Mouse (Mus musculus) hindbrain, embryonic 11.5 days (tissue): ENCODE measurements around the gene Zfp451. TPM values are rescaled to one million over a fixed set of nuclear protein-coding genes. Genes with fewer than 3 reads are reported as not detected.
"Not testable (repeated sequence)": the region's sequence is repeated elsewhere in the genome, so short reads cannot be mapped to it uniquely, and the experiment has no call there.

Experiments
- ATAC-seq: fragments of 200-750 bp; cut with Nextera tagmentation; 2 replicates; pipeline ENCODE4 v1.8.0; 2017; ENCODE audit warnings: mild to moderate bottlenecking, moderate TSS enrichment, moderate library complexity; ENCODE audit not compliant: low FRiP score
- DNase-seq: peaks from one replicate; pipeline ENCODE4 v3.0.0-alpha.2; 2015; ENCODE audit warnings: low spot score
- H3K27ac ChIP-seq: fragments of 300-500 bp; sonication (generic); 2 replicates; pipeline ENCODE4 v1.5.1; 2014; ENCODE audit warnings: mild to moderate bottlenecking, low read depth, low read length
- H3K27me3 ChIP-seq: fragments of 300-500 bp; sonication (generic); 2 replicates; pipeline ENCODE4 v1.6.1; 2014; ENCODE audit warnings: mild to moderate bottlenecking, low read length, moderate library complexity, mixed read lengths; ENCODE audit not compliant: control insufficient read depth, insufficient read depth
- H3K36me3 ChIP-seq: fragments of 300-500 bp; sonication (generic); 2 replicates; pipeline ENCODE4 v1.6.1; 2014; ENCODE audit warnings: mild to moderate bottlenecking, low read length, moderate library complexity, mixed read lengths; ENCODE audit not compliant: control insufficient read depth, insufficient read depth
- H3K4me1 ChIP-seq: fragments of 300-500 bp; sonication (generic); replicated peaks from 2 replicates; pipeline ENCODE4 v1.6.1; 2014; ENCODE audit warnings: low read length, mixed read lengths; ENCODE audit not compliant: control insufficient read depth, insufficient read depth
- H3K4me2 ChIP-seq: fragments of 300-500 bp; sonication (generic); replicated peaks from 2 replicates; pipeline ENCODE4 v1.6.1; 2014; ENCODE audit warnings: mild to moderate bottlenecking, low read depth, low read length
- H3K4me3 ChIP-seq: fragments of 300-500 bp; sonication (generic); 2 replicates; pipeline ENCODE4 v1.5.1; 2014; ENCODE audit warnings: low read depth, low read length
- H3K9ac ChIP-seq: fragments of 300-500 bp; sonication (generic); 2 replicates; pipeline ENCODE4 v1.6.1; 2014; ENCODE audit warnings: low read depth, low read length
- H3K9me3 ChIP-seq: fragments of 300-500 bp; sonication (generic); 2 replicates; pipeline ENCODE4 v1.6.1; 2016; ENCODE audit warnings: low read length; ENCODE audit not compliant: control insufficient read depth
- whole genome bisulfite sequencing: fragments of 180-500 bp; shearing (Covaris S2); extraction: QIAGEN DNeasy Blood & Tissue Kit; methylation state at CpG from one replicate; pipeline ENCODE4 v1.1.7; 2014; 5-methylcytosine and 5-hydroxymethylcytosine counted together
- polyA plus RNA-seq: library from polyadenylated mRNA; unstranded; fragments of >200 nt; fragmentation: Nextera tagmentation; extraction: Ambion mirVana; gene quantifications from 2 replicates; pipeline ENCODE4 v1.2.1, GENCODE M21; 2014

The Zfp451 gene
- polyA plus RNA-seq, 1 experiment from 2014 or later: 46.3 TPM

DNA sequence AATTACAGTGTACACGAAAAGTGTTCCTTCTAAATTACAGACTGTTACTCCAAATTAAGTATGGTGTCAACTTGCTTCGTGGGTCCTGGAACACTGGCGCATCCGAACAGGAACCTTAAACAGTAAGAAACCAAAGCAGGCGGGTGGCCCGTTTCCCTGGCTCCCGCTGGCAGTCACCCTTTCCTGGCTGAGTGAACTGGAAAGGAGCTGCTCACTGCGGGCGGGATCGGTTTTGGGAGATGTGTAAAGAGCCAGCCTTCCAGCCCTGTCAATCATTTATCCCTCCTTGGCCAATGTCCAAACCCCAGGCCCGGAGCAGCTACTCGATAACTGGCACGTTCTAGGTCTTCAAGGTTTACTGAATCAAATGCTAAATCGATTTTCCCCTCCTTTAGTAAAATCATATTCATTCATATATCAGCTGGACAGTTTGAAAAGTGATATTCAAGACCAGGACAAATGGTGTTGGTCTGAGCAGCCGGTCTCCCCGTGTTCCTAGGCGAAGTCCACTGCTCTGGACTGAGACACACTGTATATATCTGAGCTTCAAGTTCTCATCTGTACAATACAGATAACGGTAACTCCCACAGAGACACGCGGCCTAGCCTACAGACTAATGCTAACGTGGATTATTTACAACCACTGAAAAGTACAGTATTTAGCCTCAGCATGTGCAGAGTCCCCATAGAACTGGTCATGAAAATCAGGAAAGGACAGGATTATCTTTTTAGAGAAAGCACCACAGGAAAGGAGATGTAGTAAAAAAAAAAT is 59.2 kb downstream of the Zfp451 start:
- no peak overlapping the region for H3K9ac ChIP-seq
- no peak overlapping the region for H3K4me2 ChIP-seq
- no peaks in the 10 kb centered on the region; the same call in 1 of the 2 replicates for H3K4me1 ChIP-seq
- no peaks in the 10 kb centered on the region for H3K9me3 ChIP-seq
- WGBS: 89% methylated on average over 21 of the region's 21 CpGs
- no peak overlapping the region for H3K4me3 ChIP-seq
- no peak overlapping the region for H3K27ac ChIP-seq
- no peak for ATAC-seq
- no peak for DNase-seq
- no peaks in the 10 kb centered on the region for H3K27me3 ChIP-seq
- no peaks in the 10 kb centered on the region for H3K36me3 ChIP-seq

- Histone ChIP-seq H3K4me1 (no peaks in the 10 kb centered on the region; the same call in 1 of the 2 replicates), H3K36me3 (no peaks in the 10 kb centered on the region), H3K9me3 (no peaks in the 10 kb centered on the region), H3K27me3 (no peaks in the 10 kb centered on the region), H3K27ac (no peak overlapping the region), H3K4me3 (no peak overlapping the region), H3K9ac (no peak overlapping the region), H3K4me2 (no peak overlapping the region)
- 92% methylated on average over 17 of the region's 17 CpGs for WGBS
- ATAC-seq (no peak), DNase-seq (no peak)
Observed at GRCm38 (mm10) chr1:33754089-33754488, 60.3 kb downstream of the Zfp451 start.

DNA sequence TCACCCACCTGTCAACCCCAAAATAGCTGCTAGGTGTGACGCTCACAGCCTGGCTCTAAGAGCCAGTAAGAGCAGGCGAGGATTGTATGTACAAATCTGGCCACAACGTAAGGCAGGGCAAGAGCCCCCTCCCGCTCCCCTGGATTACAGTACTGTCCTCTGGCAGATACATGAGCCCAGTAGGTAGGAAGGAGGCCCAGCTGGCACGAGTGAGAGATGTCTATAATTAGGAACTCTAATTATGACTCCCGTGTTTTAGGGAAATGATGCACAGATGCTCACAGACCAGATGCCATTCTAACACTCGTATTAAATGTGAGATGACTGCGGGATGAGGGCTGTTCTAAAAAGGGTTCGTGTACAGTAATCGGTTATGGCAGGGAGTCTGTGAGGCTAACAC is 63.1 kb downstream of the Zfp451 start:
- Histone ChIP-seq H3K27ac (no peak overlapping the region), H3K27me3 (no peaks in the 10 kb centered on the region), H3K4me1 (no peaks in the 10 kb centered on the region), H3K36me3 (no peaks in the 10 kb centered on the region), H3K4me2 (no peak overlapping the region), H3K9me3 (no peaks in the 10 kb centered on the region), H3K4me3 (no peak overlapping the region), H3K9ac (no peak overlapping the region)
- ATAC-seq: no peak
- DNase-seq: no peak
- WGBS: 90% methylated on average over 10 of the region's 10 CpGs

DNA sequence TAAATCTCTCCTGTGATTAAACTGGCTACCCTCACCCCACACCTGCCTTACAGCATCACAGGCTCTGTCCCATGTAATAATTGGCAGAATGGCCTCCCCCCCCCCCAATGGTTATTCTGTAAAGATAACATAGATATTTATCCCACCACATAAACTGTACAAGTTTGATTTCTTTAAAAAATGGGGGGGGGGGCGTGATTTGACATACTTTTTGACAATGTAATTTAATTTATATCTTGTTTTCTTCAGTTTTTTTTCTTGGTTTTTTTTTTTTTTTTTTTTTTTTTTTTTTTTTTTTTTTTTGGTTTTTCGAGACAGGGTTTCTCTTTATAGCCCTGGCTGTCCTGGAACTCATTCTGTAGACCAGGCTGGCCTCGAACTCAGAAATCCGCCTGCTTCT is 64.7 kb downstream of the Zfp451 start:
- not testable (repeated sequence) for ATAC-seq

GRCm38 (mm10) chr1:33749109-33749508 is 65.3 kb downstream of the Zfp451 start:
- DNase-seq (no peak), ATAC-seq (no peak)
- H3K36me3 ChIP-seq: no peaks in the 10 kb centered on the region
- no peak overlapping the region for H3K27ac ChIP-seq
- H3K4me2 ChIP-seq: no peak overlapping the region
- no peak overlapping the region for H3K9ac ChIP-seq
- no peaks in the 10 kb centered on the region for H3K4me1 ChIP-seq
- no peak overlapping the region for H3K4me3 ChIP-seq
- H3K9me3 ChIP-seq: no peaks in the 10 kb centered on the region
- no peaks in the 10 kb centered on the region for H3K27me3 ChIP-seq
- WGBS: 95% methylated on average over 11 of the region's 11 CpGs

More for the DNA sequence above, 64.7 kb downstream of the Zfp451 start:
- H3K27me3 ChIP-seq, H3K9ac ChIP-seq, DNase-seq, H3K4me1 ChIP-seq, H3K27ac ChIP-seq, H3K36me3 ChIP-seq, H3K4me3 ChIP-seq, H3K4me2 ChIP-seq, H3K9me3 ChIP-seq: not testable (repeated sequence)
- 87% methylated on average over 3 of the region's 4 CpGs for WGBS

DNA sequence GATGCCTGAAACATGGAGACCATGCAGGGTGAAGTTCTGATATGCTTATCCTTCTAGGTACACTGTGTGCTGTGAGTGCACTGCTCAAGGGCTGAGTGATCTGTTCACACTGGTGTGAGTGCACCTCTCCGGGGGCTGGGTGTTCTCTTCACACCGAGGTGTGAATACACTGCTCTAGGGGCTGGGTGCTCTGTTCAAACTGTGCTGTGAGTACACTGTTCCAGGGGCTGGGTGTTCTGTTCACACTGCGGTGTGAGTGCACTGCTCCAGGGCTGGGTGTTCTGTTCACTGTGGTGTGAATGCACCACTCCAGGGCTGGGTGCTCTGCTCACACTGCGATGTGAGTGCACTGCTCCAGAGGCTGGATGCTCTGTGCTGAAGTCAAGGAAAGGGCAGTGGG is 68.5 kb downstream of the Zfp451 start:
- 92% methylated on average over 4 of the region's 4 CpGs for WGBS
- ATAC-seq: no peak
- Histone ChIP-seq H3K9ac (no peak overlapping the region), H3K4me2 (no peak overlapping the region), H3K27ac (no peak overlapping the region), H3K4me3 (no peak overlapping the region), H3K36me3 (no peaks in the 10 kb centered on the region), H3K4me1 (no peaks in the 10 kb centered on the region), H3K27me3 (no peaks in the 10 kb centered on the region), H3K9me3 (no peaks in the 10 kb centered on the region)
- no peak for DNase-seq

- not testable (repeated sequence) for H3K27ac ChIP-seq, H3K4me2 ChIP-seq, H3K27me3 ChIP-seq, H3K9ac ChIP-seq, H3K9me3 ChIP-seq, H3K4me3 ChIP-seq, H3K4me1 ChIP-seq, ATAC-seq, H3K36me3 ChIP-seq, DNase-seq
- 90% methylated on average over 9 of the region's 9 CpGs for WGBS
Observed at GRCm38 (mm10) chr1:33744815-33745214, 69.6 kb downstream of the Zfp451 start.

DNA sequence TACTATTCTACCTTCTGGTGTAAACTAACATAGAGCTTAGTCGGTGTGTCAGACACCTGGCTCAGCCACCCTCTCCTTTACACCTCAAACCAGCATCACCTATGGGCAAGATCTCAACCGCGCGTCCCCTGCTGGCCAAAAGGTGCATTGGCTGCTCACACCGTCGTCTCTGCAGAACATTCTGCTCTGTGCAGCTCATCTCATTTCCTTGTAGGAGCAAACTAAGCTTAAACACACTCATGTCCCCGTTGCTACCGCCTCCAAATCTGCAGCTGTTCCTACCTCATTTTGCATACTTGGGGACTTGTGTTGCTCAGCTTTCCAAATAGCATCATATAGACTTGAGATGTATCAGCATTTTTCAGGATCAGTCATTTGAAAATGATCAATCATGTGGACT is 71.5 kb downstream of the Zfp451 start:
- WGBS: 20% methylated on average over 8 of the region's 8 CpGs
- no peaks in the 10 kb centered on the region for H3K9me3 ChIP-seq
- H3K27me3 ChIP-seq: no peaks in the 10 kb centered on the region
- DNase-seq (peak; percentile 58), ATAC-seq (no peak)
- no peak overlapping the region for H3K9ac ChIP-seq
- 0 out of 2 replicates have a peak, but pooled peaks cover 2% of the 10 kb centered on the region for H3K36me3 ChIP-seq
- no peak overlapping the region for H3K27ac ChIP-seq
- H3K4me2 ChIP-seq: no peak overlapping the region
- H3K4me1 ChIP-seq: no peaks in the 10 kb centered on the region
- H3K4me3 ChIP-seq: no peak overlapping the region

DNA sequence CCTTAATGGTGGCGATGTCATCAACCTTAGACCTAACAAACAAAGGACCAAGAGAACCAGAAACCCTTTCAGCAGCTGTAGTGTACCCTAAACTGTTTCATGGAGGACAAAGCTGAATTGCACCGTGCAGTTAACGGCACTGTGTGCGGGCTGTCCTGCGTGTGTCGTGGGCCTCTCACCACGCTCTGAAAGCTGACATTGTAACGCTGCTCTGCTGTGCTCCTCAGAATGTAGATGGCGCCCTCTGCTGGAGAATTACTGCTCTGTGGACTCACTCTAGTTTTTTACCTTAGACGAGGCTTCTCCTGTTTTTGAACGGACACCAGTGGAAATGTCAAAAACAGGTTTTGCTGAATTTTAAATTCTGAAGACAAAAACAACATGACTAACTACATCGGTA is 75.1 kb downstream of the Zfp451 start:
- 0 out of 2 replicates have a peak, but pooled peaks cover 6% of the 10 kb centered on the region for H3K36me3 ChIP-seq
- no peak overlapping the region for H3K4me2 ChIP-seq
- no peaks in the 10 kb centered on the region for H3K4me1 ChIP-seq
- ATAC-seq (peak; percentile 72; the same call in 1 of the 2 replicates), DNase-seq (peak; percentile 89)
- no peak overlapping the region for H3K4me3 ChIP-seq
- no peaks in the 10 kb centered on the region for H3K27me3 ChIP-seq
- no peaks in the 10 kb centered on the region for H3K9me3 ChIP-seq
- WGBS: 45% methylated on average over 12 of the region's 12 CpGs
- H3K9ac ChIP-seq: no peak overlapping the region
- H3K27ac ChIP-seq: no peak overlapping the region
